Mouse (Mus musculus): ENCODE data around the gene 1700029F12Rik. TPM values are rescaled to one million over a fixed set of nuclear protein-coding genes. Genes with fewer than 3 reads are reported as not detected.

Gene 1700029F12Rik
- total and polyA plus RNA-seq, 3 experiments = not detected

- no peak for TF ChIP-seq GATA2 (IDR thresholded peaks at IDR 0.05; ENCODE audit: borderline replicate concordance, low read depth, low read length)
- no peak for TF ChIP-seq POLR2AphosphoS5 (IDR thresholded peaks at IDR 0.05; ENCODE audit: insufficient replicate concordance, low read depth, low read length)
- no peak for TF ChIP-seq GATA1 (IDR thresholded peaks at IDR 0.05; ENCODE audit: borderline replicate concordance, low read length)
- TF ChIP-seq TAL1 (conservative IDR thresholded peaks at IDR 0.05; ENCODE audit: low read depth, low read length) = no peak
- TF ChIP-seq CTCF (IDR thresholded peaks at IDR 0.05; ENCODE audit: low read depth, low read length) = no peak
These were observed 49.5 kb downstream of the 1700029F12Rik start for GRCm38 (mm10) chr13:96984688-96985087.

GRCm38 (mm10) chr13:96983251-96984126 lies 50.7 kb downstream of the 1700029F12Rik start:
- ATAC-seq (ENCODE audit: extremely low read depth, insufficient number of reproducible peaks, low FRiP score, poor library complexity, severe bottlenecking) (no peak), DNase-seq (ENCODE audit: low spot score) (no peak)
- Histone ChIP-seq H3K9me3 (replicated peaks) (no peaks in the 10 kb centered on the region), H3K4me1 (ENCODE audit: insufficient read depth, low read depth, low read length) (no peaks in the 10 kb centered on the region), H3K4me3 (ENCODE audit: low read depth, low read length) (no peak overlapping the region), H3K36me3 (replicated peaks) (no peaks in the 10 kb centered on the region), H3K27me3 (ENCODE audit: insufficient read depth, low read length) (peaks cover 17% of the 10 kb centered on the region)
- TF ChIP-seq GATA1 (IDR thresholded peaks at IDR 0.05; ENCODE audit: borderline replicate concordance, low read length) (no peak), TAL1 (conservative IDR thresholded peaks at IDR 0.05; ENCODE audit: low read depth, low read length) (no peak), POLR2AphosphoS5 (IDR thresholded peaks at IDR 0.05; ENCODE audit: insufficient replicate concordance, low read depth, low read length) (no peak), CTCF (IDR thresholded peaks at IDR 0.05; ENCODE audit: low read depth, low read length) (no peak), GATA2 (IDR thresholded peaks at IDR 0.05; ENCODE audit: borderline replicate concordance, low read depth, low read length) (no peak)

More at GRCm38 (mm10) chr13:96984688-96985087, 49.5 kb downstream of the 1700029F12Rik start:
- no peak for ATAC-seq (ENCODE audit: extremely low read depth, insufficient number of reproducible peaks, low FRiP score, poor library complexity, severe bottlenecking)
- no peaks in the 10 kb centered on the region for H3K36me3 ChIP-seq (replicated peaks)
- H3K9me3 ChIP-seq (replicated peaks) = no peaks in the 10 kb centered on the region
- no peaks in the 10 kb centered on the region for H3K4me1 ChIP-seq (ENCODE audit: insufficient read depth, low read depth, low read length)
- H3K27me3 ChIP-seq (ENCODE audit: insufficient read depth, low read length) = peaks cover 18% of the 10 kb centered on the region
- no peak overlapping the region for H3K4me3 ChIP-seq (ENCODE audit: low read depth, low read length)
- DNase-seq (ENCODE audit: low spot score) = no peak

- DNase-seq (ENCODE audit: low spot score) (no peak), ATAC-seq (ENCODE audit: extremely low read depth, insufficient number of reproducible peaks, low FRiP score, poor library complexity, severe bottlenecking) (no peak)
- no peaks in the 10 kb centered on the region for H3K9me3 ChIP-seq (replicated peaks)
- no peak overlapping the region for H3K4me3 ChIP-seq (ENCODE audit: low read depth, low read length)
- peaks cover 10% of the 10 kb centered on the region for H3K27me3 ChIP-seq (ENCODE audit: insufficient read depth, low read length)
- no peak for TF ChIP-seq GATA2 (IDR thresholded peaks at IDR 0.05; ENCODE audit: borderline replicate concordance, low read depth, low read length)
- no peak for TF ChIP-seq CTCF (IDR thresholded peaks at IDR 0.05; ENCODE audit: low read depth, low read length)
- TF ChIP-seq POLR2AphosphoS5 (IDR thresholded peaks at IDR 0.05; ENCODE audit: insufficient replicate concordance, low read depth, low read length) = no peak
- no peak for TF ChIP-seq TAL1 (conservative IDR thresholded peaks at IDR 0.05; ENCODE audit: low read depth, low read length)
- no peak for TF ChIP-seq GATA1 (IDR thresholded peaks at IDR 0.05; ENCODE audit: borderline replicate concordance, low read length)
- no peaks in the 10 kb centered on the region for H3K4me1 ChIP-seq (ENCODE audit: insufficient read depth, low read depth, low read length)
- H3K36me3 ChIP-seq (replicated peaks) = no peaks in the 10 kb centered on the region
These were observed 53.6 kb downstream of the 1700029F12Rik start for GRCm38 (mm10) chr13:96980561-96980960.

GRCm38 (mm10) chr13:96976986-96977595 lies 57.1 kb downstream of the 1700029F12Rik start:
- H3K9me3 ChIP-seq (replicated peaks) = no peaks in the 10 kb centered on the region
- no peaks in the 10 kb centered on the region for H3K27me3 ChIP-seq (ENCODE audit: insufficient read depth, low read length)
- no peak for TF ChIP-seq CTCF (IDR thresholded peaks at IDR 0.05; ENCODE audit: low read depth, low read length)
- TF ChIP-seq GATA2 (IDR thresholded peaks at IDR 0.05; ENCODE audit: borderline replicate concordance, low read depth, low read length) = no peak
- no peak for TF ChIP-seq TAL1 (conservative IDR thresholded peaks at IDR 0.05; ENCODE audit: low read depth, low read length)
- TF ChIP-seq POLR2AphosphoS5 (IDR thresholded peaks at IDR 0.05; ENCODE audit: insufficient replicate concordance, low read depth, low read length) = no peak
- TF ChIP-seq GATA1 (IDR thresholded peaks at IDR 0.05; ENCODE audit: borderline replicate concordance, low read length) = no peak
- H3K36me3 ChIP-seq (replicated peaks) = no peaks in the 10 kb centered on the region
- peaks cover 10% of the 10 kb centered on the region for H3K4me1 ChIP-seq (ENCODE audit: insufficient read depth, low read depth, low read length)
- DNase-seq (ENCODE audit: low spot score) (no peak), ATAC-seq (ENCODE audit: extremely low read depth, insufficient number of reproducible peaks, low FRiP score, poor library complexity, severe bottlenecking) (no peak)
- H3K4me3 ChIP-seq (ENCODE audit: low read depth, low read length) = no peak overlapping the region

GRCm38 (mm10) chr13:96973318-96973717 lies 60.8 kb downstream of the 1700029F12Rik start:
- H3K4me1 ChIP-seq (ENCODE audit: insufficient read depth, low read depth, low read length) = peaks cover 26% of the 10 kb centered on the region
- no peak overlapping the region for H3K4me3 ChIP-seq (ENCODE audit: low read depth, low read length)
- TF ChIP-seq POLR2AphosphoS5 (IDR thresholded peaks at IDR 0.05; ENCODE audit: insufficient replicate concordance, low read depth, low read length) (no peak), CTCF (IDR thresholded peaks at IDR 0.05; ENCODE audit: low read depth, low read length) (no peak), TAL1 (conservative IDR thresholded peaks at IDR 0.05; ENCODE audit: low read depth, low read length) (no peak), GATA2 (IDR thresholded peaks at IDR 0.05; ENCODE audit: borderline replicate concordance, low read depth, low read length) (no peak), GATA1 (IDR thresholded peaks at IDR 0.05; ENCODE audit: borderline replicate concordance, low read length) (no peak)
- H3K36me3 ChIP-seq (replicated peaks) = no peaks in the 10 kb centered on the region
- no peak for DNase-seq (ENCODE audit: low spot score)
- H3K9me3 ChIP-seq (replicated peaks) = no peaks in the 10 kb centered on the region
- no peaks in the 10 kb centered on the region for H3K27me3 ChIP-seq (ENCODE audit: insufficient read depth, low read length)
- ATAC-seq (ENCODE audit: extremely low read depth, insufficient number of reproducible peaks, low FRiP score, poor library complexity, severe bottlenecking) = no peak

Other genes starting within 250 kb of the 1700029F12Rik start
- gene Gcnt4, start 109.7 kb downstream of the 1700029F12Rik start, total RNA-seq (2014; fragmentation: Nextera tagmentation) = not detected in 2 replicates
- gene Gcnt4, start 109.7 kb downstream of the 1700029F12Rik start, total RNA-seq (2017) = 0.06 and 0.11 TPM in 2 replicates
- not detected in 2 replicates for gene Gcnt4, start 109.7 kb downstream of the 1700029F12Rik start, polyA plus RNA-seq (2012)
- gene Fam169a, start 32.9 kb upstream of the 1700029F12Rik start, total RNA-seq (2014; fragmentation: Nextera tagmentation) = not detected in 2 replicates
- gene Fam169a, start 32.9 kb upstream of the 1700029F12Rik start, total RNA-seq (2017) = 0.29 and 0.49 TPM in 2 replicates
- not detected in 2 replicates for gene Fam169a, start 32.9 kb upstream of the 1700029F12Rik start, polyA plus RNA-seq (2012)
- 1.4 and 3.0 TPM in 2 replicates for gene Gm6169, start 64.9 kb upstream of the 1700029F12Rik start, total RNA-seq (2014; fragmentation: Nextera tagmentation)
- 0.82 and 1.9 TPM in 2 replicates for gene Gm6169, start 64.9 kb upstream of the 1700029F12Rik start, total RNA-seq (2017)
- 0.07 and 0.10 TPM in 2 replicates for gene Gm6169, start 64.9 kb upstream of the 1700029F12Rik start, polyA plus RNA-seq (2012)
- 55.8 and 62.5 TPM in 2 replicates for gene Gfm2, start 103.6 kb upstream of the 1700029F12Rik start, total RNA-seq (2014; fragmentation: Nextera tagmentation)
- gene Gfm2, start 103.6 kb upstream of the 1700029F12Rik start, total RNA-seq (2017) = 41.9 and 51.4 TPM in 2 replicates
- 16.6 and 28.4 TPM in 2 replicates for gene Gfm2, start 103.6 kb upstream of the 1700029F12Rik start, polyA plus RNA-seq (2012)
- 267 and 321 TPM in 2 replicates for gene Nsa2, start 103.6 kb upstream of the 1700029F12Rik start, total RNA-seq (2014; fragmentation: Nextera tagmentation)
- gene Nsa2, start 103.6 kb upstream of the 1700029F12Rik start, total RNA-seq (2017) = 209 and 229 TPM in 2 replicates
- gene Nsa2, start 103.6 kb upstream of the 1700029F12Rik start, polyA plus RNA-seq (2012) = 24.3 and 24.6 TPM in 2 replicates
- 33.0 and 34.5 TPM in 2 replicates for gene Hexb, start 164.0 kb upstream of the 1700029F12Rik start, total RNA-seq (2014; fragmentation: Nextera tagmentation)
- 139 and 141 TPM in 2 replicates for gene Hexb, start 164.0 kb upstream of the 1700029F12Rik start, total RNA-seq (2017)
- gene Hexb, start 164.0 kb upstream of the 1700029F12Rik start, polyA plus RNA-seq (2012) = 7.6 and 11.6 TPM in 2 replicates
- 0.29 and 0.38 TPM in 2 replicates for gene Enc1, start 206.7 kb upstream of the 1700029F12Rik start, total RNA-seq (2014; fragmentation: Nextera tagmentation)
- gene Enc1, start 206.7 kb upstream of the 1700029F12Rik start, total RNA-seq (2017) = 0.81 and 0.82 TPM in 2 replicates
- gene Enc1, start 206.7 kb upstream of the 1700029F12Rik start, polyA plus RNA-seq (2012) = 0.20 and 0.24 TPM in 2 replicates